Mouse (Mus musculus) small intestine, adult 2 months (tissue): ENCODE measurements around the gene Gm10696. TPM values are rescaled to one million over a fixed set of nuclear protein-coding genes. Genes with fewer than 3 reads are reported as not detected.
"Not testable (repeated sequence)": the region's sequence is repeated elsewhere in the genome, so short reads cannot be mapped to it uniquely, and the experiment has no call there.

Experiments used
- H3K27ac ChIP-seq: fragments of 200-500 bp; 2 replicates; pipeline ENCODE4 v1.5.1; 2012; ENCODE audit warnings: low read depth, low read length, control low read depth, inconsistent platforms; ENCODE audit not compliant: insufficient read depth
- H3K27me3 ChIP-seq: fragments of 200-500 bp; 2 replicates; pipeline ENCODE4 v1.6.1; 2012; ENCODE audit warnings: mild to moderate bottlenecking, moderate library complexity, low read length, inconsistent platforms; ENCODE audit not compliant: control insufficient read depth, insufficient read depth
- H3K36me3 ChIP-seq: fragments of 200-500 bp; 2 replicates; pipeline ENCODE4 v1.6.1; 2012; ENCODE audit warnings: mild to moderate bottlenecking, low read length, control low read depth, inconsistent platforms; ENCODE audit not compliant: control insufficient read depth, insufficient read depth
- H3K4me1 ChIP-seq: fragments of 200-500 bp; 2 replicates; pipeline ENCODE4 v1.6.1; 2012; ENCODE audit warnings: low read length, inconsistent platforms, mixed read lengths; ENCODE audit not compliant: control insufficient read depth, insufficient read depth, insufficient read length
- H3K4me3 ChIP-seq: fragments of 200-500 bp; 2 replicates; pipeline ENCODE4 v1.5.1; 2012; ENCODE audit warnings: low read depth, mild to moderate bottlenecking, control low read depth, inconsistent platforms, low read length, moderate library complexity
- WGBS: fragments of 180-500 bp; shearing (Covaris S2); methylation state at CpG from one replicate; pipeline ENCODE4 v1.1.7; 2018; 5-methylcytosine and 5-hydroxymethylcytosine counted together
- polyA plus RNA-seq: library from polyadenylated mRNA; depleted of rRNA; stranded (reverse); fragments of >200 nt; gene quantifications from 2 replicates; pipeline ENCODE4 v1.2.3, GENCODE M21; 2012; rRNA removed

Gm10696 gene
- not detected in 2 replicates for polyA plus RNA-seq

- 83% methylated on average over 1 of the region's 1 CpGs for WGBS
- H3K27me3 ChIP-seq, H3K4me1 ChIP-seq: not testable (repeated sequence)
These were observed at the start of gene Gm10696 for GRCm38 (mm10) chr3:94178093-94178492. Gene Gm10696, minus strand, starts transcription at chr3:94178193.

GRCm38 (mm10) chr3:94196414-94196813 lies 18.4 kb upstream of the Gm10696 start, which contains the start of gene Gm5286:
Gene Gm5286, plus strand, starts transcription at chr3:94196714.
- H3K27ac ChIP-seq, H3K4me3 ChIP-seq, H3K36me3 ChIP-seq, H3K4me1 ChIP-seq, H3K27me3 ChIP-seq: not testable (repeated sequence)
- WGBS = 86% methylated on average over 2 of the region's 4 CpGs

More at GRCm38 (mm10) chr3:94178093-94178492, at the start of gene Gm10696:
- H3K36me3 ChIP-seq, H3K27ac ChIP-seq, H3K4me3 ChIP-seq: not testable (repeated sequence)

GRCm38 (mm10) chr3:94167351-94167750 lies 10.6 kb downstream of the Gm10696 start:
- H3K36me3 ChIP-seq, H3K27me3 ChIP-seq, H3K27ac ChIP-seq, H3K4me3 ChIP-seq, H3K4me1 ChIP-seq: not testable (repeated sequence)

Other genes starting within 250 kb of the Gm10696 start
- gene Gm9117, start 234.7 kb downstream of the Gm10696 start, polyA plus RNA-seq = 0.46 TPM in 1 of 2 replicates, not detected in the other
- not detected in 2 replicates for gene Tdpoz5, start 216.9 kb downstream of the Gm10696 start, polyA plus RNA-seq
- not detected in 2 replicates for gene Gm9125, start 123.3 kb downstream of the Gm10696 start, polyA plus RNA-seq
- gene Gm10697, start 105.5 kb downstream of the Gm10696 start, polyA plus RNA-seq = not detected in 2 replicates
- gene Gm5286, start 18.5 kb upstream of the Gm10696 start, polyA plus RNA-seq = not detected in 2 replicates
- not detected in 2 replicates for gene Gm4778, start 85.8 kb upstream of the Gm10696 start, polyA plus RNA-seq
- gene Them4, start 131.9 kb upstream of the Gm10696 start, polyA plus RNA-seq = 0.47 and 1.0 TPM in 2 replicates
- gene Them5, start 163.9 kb upstream of the Gm10696 start, polyA plus RNA-seq = not detected in 2 replicates
- 1.4 and 3.7 TPM in 2 replicates for gene C2cd4d, start 184.2 kb upstream of the Gm10696 start, polyA plus RNA-seq
- gene Rorc, start 194.6 kb upstream of the Gm10696 start, polyA plus RNA-seq = 10.2 and 28.3 TPM in 2 replicates
- gene Lingo4, start 220.3 kb upstream of the Gm10696 start, polyA plus RNA-seq = 0.23 and 0.42 TPM in 2 replicates
- gene Tdrkh, start 235.1 kb upstream of the Gm10696 start, polyA plus RNA-seq = not detected in 2 replicates